Mouse (Mus musculus) hindbrain, embryonic 15.5 days (tissue): ENCODE data around the gene Hnrnpdl. TPM values are rescaled to one million over a fixed set of nuclear protein-coding genes. Genes with fewer than 3 reads are reported as not detected.
A peak's percentile ranks its signal among the peaks of the same experiment; 100 is the strongest.

Experiments used
- ATAC-seq: fragments of 200-750 bp; cut with Nextera tagmentation; 2 replicates; pipeline ENCODE4 v1.8.0; 2017; ENCODE audit warnings: low read depth, moderate number of reproducible peaks, moderate TSS enrichment; ENCODE audit not compliant: low FRiP score
- H3K27ac ChIP-seq: fragments of 300-500 bp; sonication (generic); replicated peaks from 2 replicates; pipeline ENCODE4 v1.5.1; 2015; ENCODE audit warnings: mild to moderate bottlenecking, inconsistent platforms
- H3K27me3 ChIP-seq: fragments of 300-500 bp; sonication (generic); 2 replicates; pipeline ENCODE4 v1.6.1; 2015; ENCODE audit warnings: control low read depth, inconsistent platforms
- H3K36me3 ChIP-seq: fragments of 300-500 bp; sonication (generic); 2 replicates; pipeline ENCODE4 v1.6.1; 2015; ENCODE audit warnings: control low read depth, inconsistent platforms
- H3K4me1 ChIP-seq: fragments of 300-500 bp; sonication (generic); replicated peaks from 2 replicates; pipeline ENCODE4 v1.6.1; 2015; ENCODE audit warnings: control low read depth, inconsistent platforms
- H3K4me2 ChIP-seq: fragments of 300-500 bp; sonication (generic); 2 replicates; pipeline ENCODE4 v1.6.1; 2015; ENCODE audit warnings: moderate library complexity, mild to moderate bottlenecking, inconsistent platforms
- H3K4me3 ChIP-seq: fragments of 300-500 bp; sonication (generic); 2 replicates; pipeline ENCODE4 v1.5.1; 2015; ENCODE audit warnings: mild to moderate bottlenecking, inconsistent platforms
- H3K9ac ChIP-seq: fragments of 300-500 bp; sonication (generic); 2 replicates; pipeline ENCODE4 v1.6.1; 2015; ENCODE audit warnings: inconsistent platforms
- H3K9me3 ChIP-seq: fragments of 300-500 bp; sonication (generic); 2 replicates; pipeline ENCODE4 v1.6.1; 2016; ENCODE audit warnings: control low read depth, inconsistent platforms
- WGBS: fragments of 180-500 bp; shearing (Covaris S2); methylation state at CpG from one replicate; pipeline ENCODE4 v1.1.7; 2015; 5-methylcytosine and 5-hydroxymethylcytosine counted together
- polyA plus RNA-seq: library from polyadenylated mRNA; unstranded; fragments of >200 nt; fragmentation: Nextera tagmentation; extraction: Ambion mirVana; gene quantifications from 2 replicates; pipeline ENCODE4 v1.2.1, GENCODE M21; 2015

The Hnrnpdl gene
- 186 and 197 TPM in 2 replicates for polyA plus RNA-seq

DNA sequence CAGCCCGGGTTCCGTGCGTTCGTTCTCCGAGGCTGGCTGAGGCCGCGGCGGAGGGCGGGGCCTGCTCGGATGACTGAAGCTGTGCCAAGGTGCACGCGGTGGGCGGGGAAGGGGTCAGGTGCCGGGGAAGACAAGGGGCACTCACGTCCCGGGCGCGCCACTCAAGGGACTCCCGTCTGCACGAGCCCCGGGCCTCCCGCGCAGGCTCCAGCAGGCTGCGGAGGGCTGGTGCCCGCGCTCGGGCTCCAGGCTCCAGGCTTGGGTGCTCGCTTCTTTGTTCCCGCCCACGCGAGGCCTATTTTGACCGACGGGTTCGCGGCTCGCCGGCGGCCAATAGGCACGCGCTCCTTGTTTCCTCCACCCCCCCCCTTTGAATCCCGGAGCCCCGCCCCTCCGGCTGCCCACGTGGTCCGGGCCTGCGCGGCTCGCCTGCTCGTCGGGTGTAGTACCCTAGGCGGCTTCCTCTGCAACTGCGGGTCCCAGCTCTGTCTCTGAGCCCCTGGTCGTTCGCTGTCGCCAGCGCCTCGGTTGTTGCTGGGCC is at the start of gene Hnrnpdl, which contains the start of gene Enoph1:
Hnrnpdl (minus strand) TSS at position 63 of the 541 bp plus-strand sequence.
Enoph1 (plus strand) TSS at position 384 of the 541 bp plus-strand sequence.
- H3K4me1 ChIP-seq = peaks cover 58% of the 10 kb centered on the region
- H3K4me3 ChIP-seq = peak within 1 kb of the TSS; percentile 90
- H3K36me3 ChIP-seq = peaks cover 13% of the 10 kb centered on the region
- H3K27me3 ChIP-seq = no peaks in the 10 kb centered on the region
- H3K27ac ChIP-seq = peak within 1 kb of the TSS; percentile 99
- peak; percentile 92 for ATAC-seq
- H3K9ac ChIP-seq = peak within 1 kb of the TSS; percentile 99
- H3K4me2 ChIP-seq = peak within 1 kb of the TSS; percentile 87
- no peaks in the 10 kb centered on the region for H3K9me3 ChIP-seq
- WGBS = under 1% methylated on average over 57 of the region's 57 CpGs

DNA sequence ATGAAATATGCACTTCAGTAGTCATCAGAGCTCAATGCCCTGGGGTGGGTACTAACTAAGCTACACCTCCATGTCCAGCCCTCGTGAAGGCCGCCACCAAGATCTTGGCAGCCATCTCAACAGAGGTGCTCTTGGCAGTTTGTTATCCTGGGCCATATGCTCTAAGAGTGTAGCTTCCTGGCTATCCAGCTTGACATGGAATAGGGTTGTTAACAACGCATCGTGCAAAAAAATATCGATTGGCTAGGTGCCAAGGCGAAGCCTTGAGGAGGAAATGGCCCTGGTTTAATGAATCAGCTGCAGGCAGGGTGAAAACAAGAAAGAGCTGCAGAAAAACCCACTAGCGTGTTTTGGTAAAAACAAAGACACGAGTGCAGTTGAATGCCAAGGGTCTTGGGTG is 45.6 kb upstream of the Hnrnpdl start:
- WGBS = 44% methylated on average over 8 of the region's 8 CpGs
- peak; percentile 69 for ATAC-seq
- Histone ChIP-seq H3K36me3 (no peaks in the 10 kb centered on the region), H3K27ac (no peak overlapping the region; the same call in 1 of the 2 replicates), H3K4me3 (no peak overlapping the region), H3K9me3 (no peaks in the 10 kb centered on the region), H3K4me2 (no peak overlapping the region), H3K9ac (no peak overlapping the region), H3K4me1 (peaks cover 23% of the 10 kb centered on the region), H3K27me3 (no peaks in the 10 kb centered on the region)

DNA sequence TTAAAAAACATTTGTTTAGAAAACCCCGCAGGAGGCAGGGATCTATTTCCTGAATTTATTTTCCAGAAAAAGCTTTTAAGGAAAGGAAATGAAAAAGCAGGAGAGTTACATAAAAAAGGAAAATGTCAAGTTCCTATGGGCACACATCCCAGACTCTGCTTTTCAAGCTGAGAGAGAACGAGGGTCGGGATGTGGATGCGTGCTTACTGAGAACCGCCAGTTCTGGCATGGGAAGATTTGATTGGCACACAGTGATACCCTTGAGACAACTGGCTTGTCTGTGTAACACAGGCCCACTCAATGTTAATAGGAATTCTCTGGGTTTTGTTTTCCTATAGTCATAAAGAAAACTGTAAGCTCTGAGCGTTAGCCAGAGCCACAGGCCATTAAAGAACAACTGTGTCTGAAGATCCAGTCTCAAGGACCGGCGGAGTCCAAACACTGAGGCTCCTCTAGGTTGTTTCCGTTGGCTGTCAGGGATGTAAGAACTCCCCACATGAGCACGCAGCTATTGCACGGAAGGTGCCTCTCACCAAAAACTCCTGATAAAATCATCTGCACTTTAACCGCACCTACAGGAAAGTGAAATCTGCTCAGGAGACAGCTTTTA is 44.6 kb upstream of the Hnrnpdl start:
- Histone ChIP-seq H3K9ac (no peak overlapping the region), H3K36me3 (no peaks in the 10 kb centered on the region), H3K27ac (peak overlapping the region; percentile 21; the same call in 1 of the 2 replicates), H3K4me2 (no peak overlapping the region), H3K27me3 (no peaks in the 10 kb centered on the region), H3K4me1 (peaks cover 30% of the 10 kb centered on the region), H3K9me3 (no peaks in the 10 kb centered on the region), H3K4me3 (no peak overlapping the region)
- 49% methylated on average over 12 of the region's 12 CpGs for WGBS
- ATAC-seq = no peak

DNA sequence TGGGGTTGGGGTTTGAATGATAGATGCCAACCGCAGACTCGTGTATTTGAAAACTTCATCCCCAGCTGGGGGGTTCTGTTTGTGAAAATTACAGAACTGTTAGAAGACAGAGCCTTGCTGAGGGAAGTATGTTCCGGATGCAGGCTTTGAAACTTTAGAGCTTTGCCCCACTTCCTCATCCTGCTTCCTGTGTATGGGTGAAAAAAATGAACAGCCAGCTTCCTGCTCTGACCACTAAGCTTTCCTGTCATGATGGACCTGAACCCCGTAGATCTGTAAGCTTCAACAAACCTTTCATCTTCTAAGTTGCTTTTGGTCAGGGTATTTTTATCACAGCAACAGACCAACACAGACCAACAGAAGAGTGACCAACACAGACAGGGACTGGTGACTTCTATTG is 42.5 kb upstream of the Hnrnpdl start:
- 93% methylated on average over 4 of the region's 4 CpGs for WGBS
- no peaks in the 10 kb centered on the region for H3K9me3 ChIP-seq
- no peak for ATAC-seq

DNA sequence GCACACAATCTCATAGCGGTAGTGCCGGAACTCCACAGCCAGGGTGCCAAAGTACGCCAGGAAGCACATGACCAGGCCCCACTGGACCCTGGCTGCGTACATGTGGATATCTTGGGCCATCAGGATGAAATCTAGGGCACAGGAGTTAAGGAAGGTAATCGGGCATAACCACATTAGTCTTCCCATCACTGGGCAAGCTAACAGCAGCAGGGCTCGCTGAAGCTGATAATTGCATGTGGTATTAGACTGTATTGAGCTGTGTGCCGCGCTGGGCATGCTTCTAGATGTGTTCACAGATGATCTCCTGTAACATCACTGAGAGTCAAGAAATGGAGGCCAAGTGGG is 40.4 kb upstream of the Hnrnpdl start:
- no peak overlapping the region for H3K4me3 ChIP-seq
- H3K9me3 ChIP-seq = no peaks in the 10 kb centered on the region
- H3K4me2 ChIP-seq = peak overlapping the region; percentile 49; the same call in 1 of the 2 replicates
- no peak overlapping the region for H3K9ac ChIP-seq
- H3K36me3 ChIP-seq = no peaks in the 10 kb centered on the region
- no peak overlapping the region for H3K27ac ChIP-seq
- no peaks in the 10 kb centered on the region for H3K27me3 ChIP-seq
- 62% methylated on average over 8 of the region's 8 CpGs for WGBS
- H3K4me1 ChIP-seq = peaks cover 24% of the 10 kb centered on the region
- ATAC-seq = no peak; the same call in 1 of the 2 replicates

More for the DNA sequence above, 42.5 kb upstream of the Hnrnpdl start:
- Histone ChIP-seq H3K4me3 (no peak overlapping the region), H3K9ac (no peak overlapping the region), H3K4me2 (no peak overlapping the region), H3K36me3 (no peaks in the 10 kb centered on the region), H3K27ac (no peak overlapping the region), H3K4me1 (peaks cover 33% of the 10 kb centered on the region), H3K27me3 (no peaks in the 10 kb centered on the region)

DNA sequence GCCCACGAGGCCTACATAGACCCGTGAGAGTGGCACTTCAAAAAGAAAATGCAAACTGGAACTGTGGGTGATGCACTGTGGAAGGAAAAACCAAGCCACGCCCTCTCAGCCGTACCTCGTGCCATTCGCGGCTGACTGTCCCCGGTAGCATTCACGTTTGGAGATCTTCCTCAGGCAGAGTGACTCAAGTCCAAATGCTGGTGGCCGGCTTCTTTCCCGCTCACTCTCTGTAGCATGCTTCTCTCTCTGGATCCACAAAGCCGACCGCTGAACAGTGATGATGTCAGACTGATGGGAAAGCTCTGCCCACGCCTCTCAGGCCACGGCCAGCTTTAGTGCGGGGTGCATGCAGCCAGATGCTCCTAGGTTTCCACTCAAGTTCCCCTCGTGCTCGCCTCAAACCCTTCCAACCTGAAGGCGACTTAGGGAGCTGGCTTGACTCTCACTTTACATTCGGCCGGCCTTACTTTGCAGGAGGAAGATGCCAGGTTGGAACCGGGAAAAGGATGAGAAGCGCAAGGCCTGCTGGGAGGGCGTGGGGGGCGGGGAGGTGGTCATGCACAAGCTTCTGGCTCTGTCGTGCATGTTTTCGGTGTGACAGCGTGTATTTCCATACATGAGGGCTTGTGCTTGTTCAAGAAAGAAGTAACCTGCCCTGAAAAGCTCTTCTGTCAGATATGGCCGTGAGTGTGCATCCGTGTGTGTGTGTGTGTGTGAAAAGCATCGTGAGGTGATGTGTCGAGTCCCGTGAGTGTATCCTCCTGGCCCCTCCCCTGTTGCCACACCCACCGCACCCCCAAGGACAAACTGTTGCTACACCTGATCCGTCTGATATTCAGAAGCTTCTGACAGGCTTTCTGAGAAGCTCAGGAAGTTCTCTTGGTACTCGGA is 39.8 kb upstream of the Hnrnpdl start:
- Histone ChIP-seq H3K36me3 (no peaks in the 10 kb centered on the region), H3K27me3 (no peaks in the 10 kb centered on the region), H3K4me3 (peak overlapping the region; percentile 22), H3K9ac (peak overlapping the region; percentile 24), H3K27ac (peak overlapping the region; percentile 32; the same call in 1 of the 2 replicates), H3K4me1 (peaks cover 22% of the 10 kb centered on the region), H3K4me2 (peak overlapping the region; percentile 49), H3K9me3 (no peaks in the 10 kb centered on the region)
- 37% methylated on average over 36 of the region's 36 CpGs for WGBS
- 0 out of 2 replicates have a peak, but pooled peaks have one; percentile 23 for ATAC-seq

DNA sequence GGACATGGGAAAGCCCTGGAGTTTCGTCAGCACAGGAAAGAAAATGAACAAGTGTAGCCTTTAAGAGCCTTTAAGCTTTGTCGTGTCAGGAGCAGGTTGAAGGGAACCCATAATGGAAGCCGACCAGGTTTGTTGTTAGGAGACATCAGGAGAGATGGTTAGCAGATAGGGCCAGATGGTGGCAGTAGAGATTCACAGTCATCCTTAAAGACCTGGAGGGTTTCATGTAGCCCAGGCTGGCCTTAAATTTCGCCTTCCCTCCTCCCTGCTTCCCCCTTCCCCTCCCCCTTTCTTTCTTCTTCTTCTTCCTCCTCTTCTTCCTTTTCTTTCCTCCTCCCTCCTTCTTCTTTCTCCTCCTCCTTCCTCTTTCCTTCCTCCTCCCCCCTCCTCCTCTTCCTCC is 35.1 kb upstream of the Hnrnpdl start:
- H3K4me3 ChIP-seq = no peak overlapping the region
- H3K4me1 ChIP-seq = peaks cover 8% of the 10 kb centered on the region
- ATAC-seq = no peak

DNA sequence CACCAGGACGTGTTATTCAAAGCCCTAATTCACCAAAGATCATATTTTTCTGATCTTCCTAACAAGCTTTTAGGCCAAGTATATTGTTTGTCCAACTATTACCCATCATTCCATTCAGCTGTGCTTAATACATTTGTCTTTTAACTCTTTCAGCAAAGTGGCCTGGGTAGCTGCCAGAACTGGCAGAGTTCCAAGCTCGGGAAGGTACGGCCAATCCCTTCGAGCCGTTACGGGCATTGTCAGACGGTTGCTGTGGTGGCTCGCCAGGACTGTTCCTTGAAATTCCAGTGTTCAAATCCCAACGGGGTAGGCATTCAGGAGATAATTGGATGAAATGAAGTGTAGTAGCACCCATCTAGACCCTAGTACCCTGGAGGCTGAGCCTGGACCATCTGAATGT is 33.1 kb upstream of the Hnrnpdl start:
- Histone ChIP-seq H3K9ac (no peak overlapping the region), H3K36me3 (peaks cover 17% of the 10 kb centered on the region), H3K9me3 (no peaks in the 10 kb centered on the region), H3K4me3 (no peak overlapping the region), H3K4me1 (no peaks in the 10 kb centered on the region), H3K27me3 (no peaks in the 10 kb centered on the region), H3K27ac (no peak overlapping the region), H3K4me2 (no peak overlapping the region)
- ATAC-seq = no peak
- 43% methylated on average over 9 of the region's 9 CpGs for WGBS

More for the DNA sequence above, 35.1 kb upstream of the Hnrnpdl start:
- H3K9ac ChIP-seq = no peak overlapping the region
- no peak overlapping the region for H3K4me2 ChIP-seq
- no peaks in the 10 kb centered on the region for H3K27me3 ChIP-seq
- no peak overlapping the region for H3K27ac ChIP-seq
- WGBS = 65% methylated on average over 4 of the region's 4 CpGs
- peaks cover 3% of the 10 kb centered on the region for H3K36me3 ChIP-seq
- H3K9me3 ChIP-seq = no peaks in the 10 kb centered on the region

DNA sequence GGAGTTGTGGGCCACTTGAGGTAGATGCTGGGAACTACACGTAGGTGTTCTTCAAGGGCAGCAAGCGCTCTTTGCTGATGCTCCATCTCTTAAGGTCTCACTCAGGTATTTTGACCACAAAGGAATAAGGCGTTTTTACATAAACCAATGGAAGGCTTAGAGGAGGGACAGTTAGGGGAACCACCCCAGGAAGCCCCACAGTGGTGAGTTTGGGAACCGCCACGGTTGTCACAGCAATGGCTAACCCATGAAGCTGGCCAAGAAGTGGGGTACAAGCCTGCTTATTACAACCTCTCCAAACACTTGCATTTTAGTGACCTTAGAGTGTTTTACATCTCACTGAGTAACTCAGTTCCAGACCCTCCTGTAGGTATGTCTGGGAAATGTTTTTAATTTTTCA is 32.1 kb upstream of the Hnrnpdl start:
- Histone ChIP-seq H3K4me3 (no peak overlapping the region), H3K4me1 (no peaks in the 10 kb centered on the region), H3K27ac (no peak overlapping the region), H3K27me3 (no peaks in the 10 kb centered on the region), H3K4me2 (no peak overlapping the region), H3K9me3 (no peaks in the 10 kb centered on the region), H3K9ac (no peak overlapping the region), H3K36me3 (peaks cover 25% of the 10 kb centered on the region)
- 96% methylated on average over 5 of the region's 5 CpGs for WGBS
- ATAC-seq = no peak

DNA sequence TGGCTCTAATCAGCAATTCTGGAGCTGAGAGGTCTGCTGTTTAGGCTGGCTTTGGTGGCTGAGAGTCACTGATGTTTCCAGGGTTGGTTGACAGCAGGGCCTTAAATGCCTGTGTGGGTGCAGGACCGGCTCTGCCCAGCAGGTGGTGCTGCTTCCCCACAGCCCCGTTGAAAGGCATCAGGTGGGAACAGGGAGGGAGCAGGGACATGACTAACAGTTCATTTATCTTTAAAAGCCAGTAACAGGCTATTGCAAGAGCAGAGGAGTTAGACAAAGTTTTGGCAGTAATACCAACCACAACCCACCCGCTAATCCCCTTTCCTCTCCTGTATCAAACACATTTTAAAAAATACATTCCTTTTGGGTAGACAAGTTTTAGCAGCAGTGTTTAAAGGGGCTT is 30.8 kb upstream of the Hnrnpdl start:
- Histone ChIP-seq H3K4me2 (no peak overlapping the region), H3K4me3 (no peak overlapping the region), H3K4me1 (no peaks in the 10 kb centered on the region), H3K27ac (no peak overlapping the region), H3K36me3 (peaks cover 28% of the 10 kb centered on the region), H3K9me3 (no peaks in the 10 kb centered on the region), H3K9ac (no peak overlapping the region), H3K27me3 (no peaks in the 10 kb centered on the region)
- ATAC-seq = no peak
- 32% methylated on average over 3 of the region's 3 CpGs for WGBS

DNA sequence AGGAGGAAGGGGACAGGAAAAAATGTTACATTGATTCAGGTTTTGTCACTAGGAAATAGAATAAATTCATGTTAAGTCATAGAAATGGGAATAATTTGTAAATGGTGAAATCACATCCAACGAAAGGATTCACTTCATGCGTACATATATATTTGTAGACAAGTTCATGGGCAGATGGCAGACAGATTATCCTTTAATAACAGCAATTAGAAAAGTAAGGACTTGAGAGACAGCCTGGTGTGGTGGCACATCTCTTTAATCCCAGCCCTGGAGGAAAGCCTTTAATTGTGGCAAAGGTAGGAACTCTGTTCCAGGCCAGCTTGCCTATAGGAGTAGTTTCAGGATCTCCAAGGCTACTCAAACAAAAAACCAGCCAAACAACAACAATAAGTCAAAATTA is 30.1 kb upstream of the Hnrnpdl start:
- no peak for ATAC-seq
- 94% methylated on average over 2 of the region's 2 CpGs for WGBS
- H3K27ac ChIP-seq = no peak overlapping the region
- H3K4me3 ChIP-seq = no peak overlapping the region
- no peaks in the 10 kb centered on the region for H3K4me1 ChIP-seq
- H3K9me3 ChIP-seq = no peaks in the 10 kb centered on the region
- no peak overlapping the region for H3K9ac ChIP-seq
- peaks cover 35% of the 10 kb centered on the region for H3K36me3 ChIP-seq
- H3K4me2 ChIP-seq = no peak overlapping the region
- no peaks in the 10 kb centered on the region for H3K27me3 ChIP-seq

DNA sequence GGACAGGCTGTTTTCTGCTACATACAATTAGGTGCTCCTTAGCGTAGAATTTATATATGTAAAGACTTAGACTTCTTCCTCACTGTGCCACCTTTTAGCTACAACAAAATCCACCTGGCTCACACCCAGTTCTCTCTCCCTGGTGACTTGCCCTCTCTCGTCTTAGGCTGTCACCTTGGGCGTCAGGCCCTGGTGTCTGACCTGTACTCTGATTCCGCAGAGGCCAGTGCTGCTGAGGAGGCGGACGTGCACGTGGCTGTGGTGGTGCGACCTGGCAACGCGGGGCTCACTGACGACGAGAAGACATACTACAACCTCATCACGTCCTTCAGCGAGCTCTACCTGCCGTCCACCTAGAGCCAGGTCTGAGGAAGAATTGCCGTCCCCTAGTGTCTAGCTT is 28.1 kb upstream of the Hnrnpdl start:
- Histone ChIP-seq H3K27ac (no peak overlapping the region), H3K4me3 (no peak overlapping the region), H3K9me3 (no peaks in the 10 kb centered on the region), H3K9ac (no peak overlapping the region), H3K4me1 (no peaks in the 10 kb centered on the region), H3K27me3 (no peaks in the 10 kb centered on the region), H3K36me3 (peaks cover 51% of the 10 kb centered on the region), H3K4me2 (no peak overlapping the region)
- WGBS = 96% methylated on average over 16 of the region's 16 CpGs
- no peak for ATAC-seq
